Mouse (Mus musculus) mouse trophoblast stem cell (cell line): ENCODE results near the gene Dnajc19.

Experiments used
- in situ Hi-C, 2 experiments: fragments of 300-500 bp; cut with MseI, MboI; formaldehyde crosslinking; loops; 2 replicates in 1 of 2; 3 replicates in 1 of 2; pipeline ENCODE4 v1.15.1; 2025

Gene Dnajc19

GRCm38 (mm10) chr3:34030601-34031000 lies 50.5 kb downstream of the Dnajc19 start:
- in situ Hi-C loops, result no loop called here

DNA sequence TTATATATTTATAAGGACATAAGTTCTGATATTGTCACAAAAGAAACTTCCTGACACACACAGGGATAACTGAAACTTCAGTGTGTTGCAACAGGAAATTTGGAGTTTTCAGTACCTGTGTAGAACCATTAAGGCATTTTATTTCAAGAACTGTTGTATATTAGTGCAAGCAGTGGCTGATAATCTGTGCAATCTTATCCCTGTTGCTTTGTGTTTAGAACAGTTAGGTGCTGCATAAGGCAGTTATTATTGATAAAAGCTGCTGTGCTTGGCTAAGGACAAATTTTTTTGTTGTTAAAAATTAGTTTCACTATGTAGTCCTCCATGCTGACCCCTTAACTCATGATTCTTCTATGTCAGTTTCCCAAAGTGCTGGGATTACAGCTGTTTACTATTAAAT lies 52.2 kb downstream of the Dnajc19 start:
- in situ Hi-C loops, result no loop called here

DNA sequence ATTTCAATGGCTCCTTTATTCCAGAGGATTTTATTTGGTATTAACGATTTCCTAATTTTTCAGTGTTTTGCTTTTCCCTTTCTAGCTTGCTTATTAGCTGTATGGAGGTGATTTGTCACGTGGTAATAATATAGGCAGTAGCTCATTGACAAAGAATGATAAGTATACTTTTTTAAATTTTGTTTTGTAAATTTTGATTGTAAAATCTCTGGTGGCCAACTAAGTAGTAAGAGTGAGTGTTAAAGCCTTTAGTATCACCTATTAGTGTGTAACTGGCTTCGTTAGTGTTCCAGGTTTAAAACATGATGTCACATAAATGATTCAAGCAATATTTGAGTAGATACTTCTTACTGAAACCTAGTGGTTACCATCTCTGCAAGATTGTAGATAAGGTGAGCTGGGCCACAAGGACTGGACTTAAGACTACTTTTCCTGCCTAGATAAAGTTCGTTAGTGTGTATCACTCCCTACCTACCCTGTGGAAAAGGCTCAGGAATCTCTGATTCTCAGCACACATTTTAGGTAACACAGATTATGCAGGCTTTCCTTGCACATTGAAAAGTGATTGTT lies 59.8 kb downstream of the Dnajc19 start:
- in situ Hi-C loops, result no loop called here

- in situ Hi-C loops, result no loop called here
These were observed 60.5 kb downstream of the Dnajc19 start for GRCm38 (mm10) chr3:34020382-34021258.

GRCm38 (mm10) chr3:34019540-34020381 lies 61.4 kb downstream of the Dnajc19 start, which contains the start of gene Fxr1:
Gene Fxr1 (plus strand): TSS chr3:34019943.
- in situ Hi-C loops, result no loop called here

- in situ Hi-C loops, result no loop called here
These were observed 72.9 kb downstream of the Dnajc19 start for GRCm38 (mm10) chr3:34008191-34008590.

- in situ Hi-C loops, result no loop called here
These were observed 73.5 kb downstream of the Dnajc19 start for GRCm38 (mm10) chr3:34007611-34008010.

- in situ Hi-C loops, result no loop called here
These were observed 74.3 kb downstream of the Dnajc19 start for GRCm38 (mm10) chr3:34006824-34007223.

DNA sequence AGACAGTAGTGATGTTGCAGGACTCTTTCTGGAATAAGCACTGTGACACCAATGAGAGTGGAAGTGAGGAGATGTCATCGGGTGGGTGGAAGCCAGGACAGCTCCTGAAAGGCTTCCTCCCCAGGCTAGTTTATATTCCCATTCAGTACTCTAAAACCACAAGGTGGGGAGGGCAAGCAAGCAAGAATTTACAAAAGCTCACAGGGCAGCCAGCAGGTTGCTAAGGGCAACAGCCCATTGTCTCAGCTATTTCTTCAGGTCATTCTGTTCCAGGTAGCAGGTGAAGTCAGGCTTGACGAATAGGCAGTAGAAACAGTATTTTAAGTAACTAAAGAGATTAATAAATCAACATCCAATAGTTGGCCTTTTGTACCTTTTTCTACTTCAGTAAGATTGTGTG lies 74.8 kb downstream of the Dnajc19 start:
- in situ Hi-C loops, result no loop called here
